Mouse (Mus musculus) thymus, adult 2 months (tissue): ENCODE measurements at regions not wholly inside any gene's neighbourhood (a gene's known extent, or its start where the extent isn't known, plus 50 kb on each side); places are given as distances from the start of the nearest gene placed in this dataset.

Source experiments
- CTCF ChIP-seq: fragments of 200-500 bp; IDR thresholded peaks from 2 replicates; pipeline ENCODE4 v1.5.1; 2012; ENCODE audit warnings: mild to moderate bottlenecking, control low read depth, low read length, moderate library complexity, borderline replicate concordance; ENCODE audit not compliant: control insufficient read depth, poor library complexity, insufficient read depth; ENCODE audit errors: extremely low read depth
- POLR2A ChIP-seq: fragments of 200-500 bp; IDR thresholded peaks from 2 replicates; pipeline ENCODE4 v1.6.1; 2012; ENCODE audit warnings: mild to moderate bottlenecking, low read length, control low read depth, moderate library complexity; ENCODE audit not compliant: control insufficient read depth, poor library complexity, insufficient read depth; ENCODE audit errors: extremely low read depth

- TF ChIP-seq POLR2A: no peak
- TF ChIP-seq CTCF: no peak
Measured at GRCm38 (mm10) chr11:84671585-84671984, 146.2 kb upstream of the Lhx1 start.
